Mouse (Mus musculus) forebrain, embryonic 13.5 days (tissue): ENCODE results near the gene Elf5. TPM values are rescaled to one million over a fixed set of nuclear protein-coding genes. Genes with fewer than 3 reads are reported as not detected.

Experiments
- ATAC-seq: fragments of 200-750 bp; cut with Nextera tagmentation; 2 replicates; pipeline ENCODE4 v1.8.0; 2017
- H3K27ac ChIP-seq: fragments of 300-500 bp; sonication (generic); 2 replicates; pipeline ENCODE4 v1.5.1; 2015; ENCODE audit warnings: inconsistent platforms, mild to moderate bottlenecking, moderate library complexity
- H3K27me3 ChIP-seq: fragments of 300-500 bp; sonication (generic); 2 replicates; pipeline ENCODE4 v1.6.1; 2015; ENCODE audit warnings: mild to moderate bottlenecking, inconsistent platforms
- H3K36me3 ChIP-seq: fragments of 300-500 bp; sonication (generic); 2 replicates; pipeline ENCODE4 v1.6.1; 2015; ENCODE audit warnings: mild to moderate bottlenecking, inconsistent platforms; ENCODE audit not compliant: poor library complexity, severe bottlenecking
- H3K4me1 ChIP-seq: fragments of 300-500 bp; sonication (generic); 2 replicates; pipeline ENCODE4 v1.6.1; 2015; ENCODE audit warnings: inconsistent platforms
- H3K4me2 ChIP-seq: fragments of 300-500 bp; sonication (generic); 2 replicates; pipeline ENCODE4 v1.6.1; 2015; ENCODE audit warnings: inconsistent platforms, mild to moderate bottlenecking, moderate library complexity
- H3K4me3 ChIP-seq: fragments of 300-500 bp; sonication (generic); 2 replicates; pipeline ENCODE4 v1.5.1; 2015; ENCODE audit warnings: mild to moderate bottlenecking, inconsistent platforms
- H3K9ac ChIP-seq: fragments of 300-500 bp; sonication (generic); 2 replicates; pipeline ENCODE4 v1.6.1; 2015; ENCODE audit warnings: mild to moderate bottlenecking, inconsistent platforms
- H3K9me3 ChIP-seq: fragments of 300-500 bp; sonication (generic); replicated peaks from 2 replicates; pipeline ENCODE4 v1.6.1; 2016; ENCODE audit warnings: inconsistent platforms
- WGBS: fragments of 180-500 bp; shearing (Covaris S2); methylation state at CpG from one replicate; pipeline ENCODE4 v1.1.7; 2015; 5-methylcytosine and 5-hydroxymethylcytosine counted together
- polyA plus RNA-seq: library from polyadenylated mRNA; unstranded; fragments of >200 nt; fragmentation: Nextera tagmentation; extraction: Ambion mirVana; gene quantifications from 2 replicates; pipeline ENCODE4 v1.2.1, GENCODE M21; 2015

The Elf5 gene
- polyA plus RNA-seq, 1 experiment from 2014 or later: not detected

DNA sequence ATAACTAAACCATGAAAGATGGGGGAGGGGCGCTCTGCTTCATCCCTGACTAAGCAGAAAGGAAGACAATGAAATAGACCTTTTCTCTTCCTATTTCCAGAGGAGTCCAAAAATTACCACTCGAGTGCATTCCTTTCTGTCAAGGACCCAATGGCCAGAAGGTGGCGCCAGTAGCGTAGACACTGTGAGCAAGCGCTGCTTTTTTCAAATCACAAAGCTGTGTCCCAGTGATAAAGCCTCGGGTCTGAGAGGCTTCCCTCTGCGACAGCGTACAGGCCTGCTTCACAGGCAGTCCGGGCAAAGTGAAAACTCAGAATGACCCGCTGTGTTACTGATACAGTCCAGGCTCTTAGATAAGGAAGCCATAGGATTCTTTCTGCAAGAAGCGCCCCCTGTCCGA is 28.2 kb downstream of the Elf5 start:
- Histone ChIP-seq H3K27me3 (no peaks in the 10 kb centered on the region), H3K9me3 (no peaks in the 10 kb centered on the region), H3K36me3 (no peaks in the 10 kb centered on the region), H3K4me3 (peak overlapping the region; percentile 24; the same call in 1 of the 2 replicates), H3K9ac (peak overlapping the region; percentile 23; the same call in 1 of the 2 replicates), H3K4me1 (no peaks in the 10 kb centered on the region), H3K27ac (no peak overlapping the region), H3K4me2 (peak overlapping the region; percentile 53)
- ATAC-seq: peak; percentile 72
- WGBS: 2% methylated on average over 12 of the region's 12 CpGs

GRCm38 (mm10) chr2:103445776-103446175 is 34.3 kb downstream of the Elf5 start:
- whole genome bisulfite sequencing: 63% methylated on average over 6 of the region's 6 CpGs
- Histone ChIP-seq H3K27ac (no peak overlapping the region), H3K27me3 (no peaks in the 10 kb centered on the region), H3K9ac (no peak overlapping the region), H3K36me3 (no peaks in the 10 kb centered on the region), H3K4me1 (no peaks in the 10 kb centered on the region), H3K9me3 (no peaks in the 10 kb centered on the region), H3K4me3 (no peak overlapping the region), H3K4me2 (no peak overlapping the region)
- peak; percentile 33; the same call in 1 of the 2 replicates for ATAC-seq

DNA sequence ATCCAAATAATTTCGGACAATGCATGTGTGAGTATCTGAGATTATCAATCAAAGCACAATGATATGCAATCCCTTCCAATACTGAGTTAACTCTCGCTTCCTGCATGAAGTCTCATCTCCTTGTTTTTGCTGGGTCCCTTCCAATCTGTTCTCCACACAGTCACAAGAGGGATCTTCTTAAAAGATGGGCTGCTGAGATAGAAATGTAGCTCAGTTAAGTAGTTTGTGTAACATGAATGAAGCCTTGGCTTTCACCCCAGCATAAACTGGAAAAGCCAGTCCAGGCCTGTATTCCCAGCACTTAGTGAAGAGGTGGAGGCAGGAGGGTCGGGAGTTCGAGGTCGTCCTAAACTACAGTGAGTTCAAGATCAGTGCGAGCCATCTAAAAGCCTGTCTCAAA is 34.8 kb downstream of the Elf5 start:
- Histone ChIP-seq H3K4me1 (no peaks in the 10 kb centered on the region), H3K9ac (no peak overlapping the region), H3K27ac (no peak overlapping the region), H3K4me2 (no peak overlapping the region), H3K27me3 (no peaks in the 10 kb centered on the region), H3K9me3 (no peaks in the 10 kb centered on the region), H3K36me3 (no peaks in the 10 kb centered on the region), H3K4me3 (no peak overlapping the region)
- no peak for ATAC-seq
- WGBS: 92% methylated on average over 6 of the region's 6 CpGs

GRCm38 (mm10) chr2:103448947-103449560 is 37.6 kb downstream of the Elf5 start:
- Histone ChIP-seq H3K27ac (no peak overlapping the region), H3K9me3 (no peaks in the 10 kb centered on the region), H3K4me3 (no peak overlapping the region), H3K4me2 (no peak overlapping the region), H3K9ac (no peak overlapping the region), H3K27me3 (no peaks in the 10 kb centered on the region), H3K4me1 (no peaks in the 10 kb centered on the region), H3K36me3 (peaks cover 17% of the 10 kb centered on the region)
- ATAC-seq: no peak
- 59% methylated on average over 14 of the region's 14 CpGs for WGBS

- WGBS: 85% methylated on average over 7 of the region's 7 CpGs
- Histone ChIP-seq H3K36me3 (peaks cover 24% of the 10 kb centered on the region), H3K27ac (no peak overlapping the region), H3K4me3 (no peak overlapping the region), H3K4me2 (no peak overlapping the region), H3K4me1 (no peaks in the 10 kb centered on the region), H3K9ac (no peak overlapping the region), H3K27me3 (no peaks in the 10 kb centered on the region), H3K9me3 (no peaks in the 10 kb centered on the region)
- no peak for ATAC-seq
Measured at GRCm38 (mm10) chr2:103449813-103450212, 38.3 kb downstream of the Elf5 start.

DNA sequence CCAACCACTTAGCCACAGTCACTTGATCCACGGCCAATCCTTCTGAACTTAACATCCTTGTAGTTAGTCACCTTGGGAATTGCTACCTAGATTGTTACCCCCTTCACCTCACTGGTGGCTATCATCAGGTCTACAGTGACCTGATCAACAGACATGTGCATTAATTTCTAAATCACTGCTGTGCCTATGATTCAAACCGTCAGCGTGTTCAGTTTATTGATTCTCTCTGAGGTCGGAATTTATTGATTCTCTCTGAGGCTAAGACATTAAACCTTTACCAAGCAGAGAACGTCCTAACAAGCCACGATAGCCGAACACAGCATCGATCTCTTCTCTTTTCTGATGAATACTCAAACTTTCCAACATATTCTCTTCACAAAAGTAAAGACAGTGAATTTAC is 38.8 kb downstream of the Elf5 start:
- no peak for ATAC-seq
- WGBS: 92% methylated on average over 8 of the region's 8 CpGs
- Histone ChIP-seq H3K27ac (no peak overlapping the region), H3K36me3 (peaks cover 29% of the 10 kb centered on the region), H3K4me2 (no peak overlapping the region), H3K4me1 (no peaks in the 10 kb centered on the region), H3K4me3 (no peak overlapping the region), H3K9me3 (no peaks in the 10 kb centered on the region), H3K9ac (no peak overlapping the region), H3K27me3 (no peaks in the 10 kb centered on the region)

DNA sequence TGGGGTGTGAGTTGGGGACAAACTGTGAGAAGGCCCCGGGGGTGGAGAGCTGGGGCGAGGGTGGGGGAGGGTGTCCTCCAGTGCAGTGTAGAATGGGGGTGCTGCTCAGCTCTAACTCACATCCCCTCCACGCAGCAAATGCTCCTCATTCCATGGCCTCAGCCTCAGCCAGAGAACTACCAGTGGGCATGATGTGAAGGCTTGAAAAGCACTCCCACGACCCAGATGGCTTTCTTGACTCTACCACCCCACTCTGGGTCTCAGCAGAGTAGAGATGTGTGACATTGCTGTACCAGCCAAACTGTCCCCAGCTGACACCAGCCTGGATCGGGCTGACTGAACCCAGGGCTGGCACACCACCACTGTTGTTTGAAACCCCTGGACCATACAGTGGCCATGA is 41.1 kb downstream of the Elf5 start:
- no peak for ATAC-seq
- Histone ChIP-seq H3K4me1 (no peaks in the 10 kb centered on the region), H3K27ac (no peak overlapping the region), H3K4me2 (no peak overlapping the region), H3K4me3 (no peak overlapping the region), H3K36me3 (peaks cover 42% of the 10 kb centered on the region), H3K9ac (no peak overlapping the region), H3K9me3 (no peaks in the 10 kb centered on the region), H3K27me3 (no peaks in the 10 kb centered on the region)
- WGBS: 89% methylated on average over 5 of the region's 5 CpGs

- Histone ChIP-seq H3K4me3 (no peak overlapping the region), H3K9ac (no peak overlapping the region), H3K27ac (no peak overlapping the region), H3K9me3 (no peaks in the 10 kb centered on the region), H3K4me2 (no peak overlapping the region), H3K27me3 (no peaks in the 10 kb centered on the region), H3K36me3 (peaks cover 65% of the 10 kb centered on the region), H3K4me1 (no peaks in the 10 kb centered on the region)
- ATAC-seq: no peak
- WGBS: 97% methylated on average over 7 of the region's 7 CpGs
Measured at GRCm38 (mm10) chr2:103455748-103456147, 44.3 kb downstream of the Elf5 start.

DNA sequence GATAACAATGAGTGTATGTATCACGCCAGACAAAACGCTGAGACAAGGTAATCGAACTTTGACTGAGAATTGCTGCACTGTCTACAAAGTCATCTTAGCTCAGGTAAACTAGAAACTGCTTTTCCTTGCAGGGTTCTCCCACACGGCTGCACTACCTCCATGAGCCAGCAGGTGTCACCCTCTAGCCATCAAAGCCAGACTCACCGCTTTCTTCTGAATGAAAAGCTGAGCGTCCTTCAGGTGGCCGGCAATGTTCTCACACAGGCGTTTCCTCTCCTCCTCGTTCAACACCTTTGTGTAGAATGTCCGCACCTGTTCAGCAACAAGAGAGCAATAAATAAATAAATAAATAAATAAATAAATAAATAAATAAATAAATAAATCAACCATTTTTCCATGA is 45.2 kb downstream of the Elf5 start:
- 19% methylated on average over 10 of the region's 10 CpGs for WGBS
- H3K9me3 ChIP-seq: no peaks in the 10 kb centered on the region
- H3K4me2 ChIP-seq: no peak overlapping the region
- ATAC-seq: peak; percentile 75
- H3K9ac ChIP-seq: no peak overlapping the region
- 0 out of 2 replicates have a peak, but pooled peaks cover under 1% of the 10 kb centered on the region for H3K4me1 ChIP-seq
- H3K27ac ChIP-seq: no peak overlapping the region
- peaks cover 71% of the 10 kb centered on the region for H3K36me3 ChIP-seq
- H3K4me3 ChIP-seq: no peak overlapping the region
- H3K27me3 ChIP-seq: no peaks in the 10 kb centered on the region

DNA sequence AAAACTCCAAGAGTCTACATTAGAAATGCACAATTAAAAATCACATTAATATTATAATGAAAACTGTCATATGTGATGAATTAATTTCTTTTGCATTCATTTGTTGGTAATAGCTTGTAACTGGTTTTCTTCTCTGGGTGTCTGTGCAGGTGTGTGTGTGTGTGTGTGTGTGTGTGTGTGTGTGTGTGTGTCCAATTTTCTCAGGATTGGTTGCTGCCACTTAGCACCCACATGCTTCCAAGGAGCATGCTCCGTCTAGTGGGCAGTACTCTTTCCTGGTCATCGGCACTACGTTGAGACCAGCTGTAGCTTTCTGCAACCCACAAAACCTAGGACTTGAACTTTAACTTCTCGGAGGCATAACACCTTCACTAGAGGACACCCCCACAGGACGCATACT is 45.6 kb downstream of the Elf5 start:
- Histone ChIP-seq H3K36me3 (peaks cover 75% of the 10 kb centered on the region), H3K4me3 (no peak overlapping the region), H3K9ac (no peak overlapping the region), H3K4me1 (0 out of 2 replicates have a peak, but pooled peaks cover 5% of the 10 kb centered on the region), H3K9me3 (no peaks in the 10 kb centered on the region), H3K27me3 (no peaks in the 10 kb centered on the region), H3K4me2 (no peak overlapping the region), H3K27ac (no peak overlapping the region)
- 89% methylated on average over 5 of the region's 5 CpGs for WGBS
- ATAC-seq: peak; percentile 20; the same call in 1 of the 2 replicates

DNA sequence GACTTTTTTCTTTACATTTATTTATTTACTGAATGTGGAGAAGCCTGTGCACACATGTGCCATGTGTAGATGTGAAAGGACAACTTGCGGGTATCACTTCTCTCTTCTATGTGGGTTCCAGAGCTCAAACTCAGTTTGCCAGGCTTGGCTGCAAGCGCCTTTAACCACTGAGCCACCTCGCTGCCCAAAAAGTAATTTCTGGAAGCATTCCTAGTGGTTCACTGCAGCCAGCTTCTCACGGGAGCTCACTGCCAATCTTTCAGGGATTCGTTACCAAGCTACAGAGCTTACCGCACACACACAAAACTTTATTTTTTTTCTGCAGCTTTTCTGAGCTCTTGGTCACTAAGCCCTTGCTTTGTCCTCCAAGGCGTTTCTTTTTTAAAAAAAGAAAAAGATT is 46.1 kb downstream of the Elf5 start:
- no peak overlapping the region for H3K9ac ChIP-seq
- WGBS: 89% methylated on average over 7 of the region's 7 CpGs
- no peaks in the 10 kb centered on the region for H3K27me3 ChIP-seq
- H3K36me3 ChIP-seq: peaks cover 74% of the 10 kb centered on the region
- H3K9me3 ChIP-seq: no peaks in the 10 kb centered on the region
- H3K4me2 ChIP-seq: no peak overlapping the region
- H3K27ac ChIP-seq: no peak overlapping the region
- H3K4me3 ChIP-seq: no peak overlapping the region
- H3K4me1 ChIP-seq: 0 out of 2 replicates have a peak, but pooled peaks cover 5% of the 10 kb centered on the region
- ATAC-seq: no peak

GRCm38 (mm10) chr2:103459069-103459468 is 47.6 kb downstream of the Elf5 start:
- no peaks in the 10 kb centered on the region for H3K27me3 ChIP-seq
- peaks cover 69% of the 10 kb centered on the region for H3K36me3 ChIP-seq
- no peak overlapping the region for H3K4me2 ChIP-seq
- no peak overlapping the region for H3K4me3 ChIP-seq
- WGBS: 91% methylated on average over 10 of the region's 10 CpGs
- H3K9ac ChIP-seq: no peak overlapping the region
- H3K9me3 ChIP-seq: no peaks in the 10 kb centered on the region
- H3K4me1 ChIP-seq: 0 out of 2 replicates have a peak, but pooled peaks cover 8% of the 10 kb centered on the region
- no peak for ATAC-seq
- no peak overlapping the region for H3K27ac ChIP-seq

DNA sequence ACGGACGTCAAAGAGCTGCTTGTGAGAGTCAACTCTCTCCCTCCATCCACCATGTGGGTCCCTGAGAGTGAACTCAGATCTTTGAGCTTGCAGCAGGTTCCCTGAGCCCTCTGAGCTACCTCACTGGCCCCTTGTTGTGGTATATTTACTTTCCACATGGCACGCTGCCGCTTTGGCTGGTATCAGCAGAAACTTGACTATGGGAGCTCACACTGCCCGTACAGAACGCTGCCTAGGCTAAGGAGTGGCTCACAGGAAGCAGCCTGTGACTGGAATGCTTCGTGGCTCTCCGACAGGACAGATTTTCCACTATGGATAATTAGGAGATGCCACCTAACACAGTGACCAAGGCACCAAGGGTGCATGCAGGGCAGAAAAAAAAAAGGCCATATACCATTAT is 49.7 kb downstream of the Elf5 start:
- Histone ChIP-seq H3K36me3 (peaks cover 65% of the 10 kb centered on the region), H3K27me3 (no peaks in the 10 kb centered on the region), H3K27ac (0 out of 2 replicates have a peak overlapping the region, but pooled peaks have one; percentile 1), H3K4me2 (no peak overlapping the region), H3K4me3 (no peak overlapping the region), H3K4me1 (0 out of 2 replicates have a peak, but pooled peaks cover 8% of the 10 kb centered on the region), H3K9ac (no peak overlapping the region), H3K9me3 (no peaks in the 10 kb centered on the region)
- ATAC-seq: no peak
- WGBS: 88% methylated on average over 8 of the region's 8 CpGs
